Mouse (Mus musculus) myocyte (in vitro differentiated cells): Measurements from ENCODE around the gene Szrd1. TPM values are rescaled to one million over a fixed set of nuclear protein-coding genes. Genes with fewer than 3 reads are reported as not detected.

Source experiments
- H3K27me3 ChIP-seq: one replicate; pipeline ENCODE4 v1.6.1; 2011; ENCODE audit not compliant: control insufficient read depth, insufficient read depth, insufficient read length
- H3K36me3 ChIP-seq: one replicate; pipeline ENCODE4 v1.6.1; 2011; ENCODE audit not compliant: control insufficient read depth, insufficient read depth
- H3K4me2 ChIP-seq: one replicate; pipeline ENCODE4 v1.6.1; 2011; ENCODE audit warnings: low read depth, control low read depth
- H3K4me3 ChIP-seq: one replicate; pipeline ENCODE4 v1.5.1; 2011; ENCODE audit warnings: mild to moderate bottlenecking, control low read depth, moderate library complexity
- H3K79me2 ChIP-seq: one replicate; pipeline ENCODE4 v1.6.1; 2011; ENCODE audit not compliant: control insufficient read depth, insufficient read depth
- H3ac ChIP-seq: one replicate; pipeline ENCODE4 v1.6.1; 2011; ENCODE audit not compliant: control insufficient read depth, insufficient read length
- MAX ChIP-seq: IDR thresholded peaks from one replicate; pipeline ENCODE4 v1.6.1; 2011; ENCODE audit warnings: low read depth, mild to moderate bottlenecking, control low read depth
- MYOD1 ChIP-seq, 3 experiments: IDR thresholded peaks; one replicate each; pipeline ENCODE4 v1.6.1; 2011; ENCODE audit warnings: control low read depth in 2 of 3, low read depth in 2 of 3, mild to moderate bottlenecking in 2 of 3, moderate library complexity in 1 of 3; ENCODE audit not compliant: insufficient read length in 2 of 3, control insufficient read depth in 1 of 3
- MYOG ChIP-seq, 3 experiments: IDR thresholded peaks; one replicate each; pipeline ENCODE4 v1.6.1; 2011; ENCODE audit warnings: control low read depth in 2 of 3, low read depth in 2 of 3, mild to moderate bottlenecking in 2 of 3; ENCODE audit not compliant: insufficient read length in 2 of 3, control insufficient read depth in 1 of 3, insufficient read depth in 1 of 3
- POLR2A ChIP-seq: IDR thresholded peaks from one replicate; pipeline ENCODE4 v1.6.1; 2011; ENCODE audit warnings: low read depth, mild to moderate bottlenecking, control low read depth, moderate library complexity; ENCODE audit not compliant: insufficient read length
- POLR2AphosphoS2 ChIP-seq: IDR thresholded peaks from one replicate; pipeline ENCODE4 v1.6.1; 2011; ENCODE audit warnings: low read depth, control low read depth; ENCODE audit not compliant: insufficient read length
- SRF ChIP-seq: IDR thresholded peaks from one replicate; pipeline ENCODE4 v1.6.1; 2011; ENCODE audit warnings: low read depth; ENCODE audit not compliant: control insufficient read depth, insufficient read length
- TCF3 ChIP-seq: IDR thresholded peaks from one replicate; pipeline ENCODE4 v1.6.1; 2011; ENCODE audit warnings: low read depth, control low read depth; ENCODE audit not compliant: insufficient read length
- USF1 ChIP-seq: IDR thresholded peaks from one replicate; pipeline ENCODE4 v1.6.1; 2011; ENCODE audit warnings: low read depth, mild to moderate bottlenecking, control low read depth, moderate library complexity
- polyA plus RNA-seq: library from polyadenylated mRNA; unstranded; fragments of >200 nt; fragmentation: generic; extraction: Trizol; gene quantifications from one replicate; pipeline ENCODE4 v1.2.1, GENCODE M21; 2012; ENCODE audit warnings: missing spikeins

Gene Szrd1
- polyA plus RNA-seq, 1 experiment = 107 TPM

- no peak overlapping the region for H3ac ChIP-seq
- TF ChIP-seq MYOD1 (IDR thresholded peaks at IDR 0.05; ENCODE audit: control insufficient read depth in 1 of 3, insufficient read length in 2 of 3, low read depth in 2 of 3) (no peak), USF1 (peak; percentile 69), MAX (peak; percentile 79), POLR2A (peak; percentile 29), SRF (no peak), POLR2AphosphoS2 (peak; percentile 50), MYOG (IDR thresholded peaks at IDR 0.05; ENCODE audit: control insufficient read depth in 1 of 3, insufficient read depth in 1 of 3, insufficient read length in 2 of 3, low read depth in 2 of 3) (no peak), TCF3 (no peak)
- H3K36me3 ChIP-seq = peaks cover 20% of the 10 kb centered on the region
- no peaks in the 10 kb centered on the region for H3K79me2 ChIP-seq
- H3K27me3 ChIP-seq = no peaks in the 10 kb centered on the region
- H3K4me2 ChIP-seq = no peak overlapping the region
- no peak overlapping the region for H3K4me3 ChIP-seq
Observed at GRCm38 (mm10) chr4:141065123-141065522, 74.5 kb downstream of the Szrd1 start.

- Histone ChIP-seq H3ac (no peak overlapping the region), H3K4me2 (no peak overlapping the region), H3K79me2 (no peaks in the 10 kb centered on the region), H3K27me3 (no peaks in the 10 kb centered on the region), H3K4me3 (no peak overlapping the region), H3K36me3 (peaks cover 14% of the 10 kb centered on the region)
- TF ChIP-seq MYOD1 (IDR thresholded peaks at IDR 0.05; ENCODE audit: control insufficient read depth in 1 of 3, insufficient read length in 2 of 3, low read depth in 2 of 3) = peak in 1 of 3 experiments; percentile 60
- no peak for TF ChIP-seq TCF3
- TF ChIP-seq MYOG (IDR thresholded peaks at IDR 0.05; ENCODE audit: control insufficient read depth in 1 of 3, insufficient read depth in 1 of 3, insufficient read length in 2 of 3, low read depth in 2 of 3) = no peak
- TF ChIP-seq POLR2AphosphoS2 = peak; percentile 3
- TF ChIP-seq USF1 = no peak
- no peak for TF ChIP-seq POLR2A
Observed at GRCm38 (mm10) chr4:141064104-141064659, 75.4 kb downstream of the Szrd1 start.

Other genes starting within 250 kb of the Szrd1 start
- gene Padi2, start 233.4 kb downstream of the Szrd1 start, polyA plus RNA-seq = 20.7 TPM
- 421 TPM for gene Sdhb, start 178.6 kb downstream of the Szrd1 start, polyA plus RNA-seq
- gene Atp13a2, start 152.9 kb downstream of the Szrd1 start, polyA plus RNA-seq = 22.0 TPM
- 0.53 TPM for gene Mfap2, start 129.4 kb downstream of the Szrd1 start, polyA plus RNA-seq
- 3.9 TPM for gene Crocc, start 79.2 kb downstream of the Szrd1 start, polyA plus RNA-seq
- 85.6 TPM for gene Necap2, start 61.4 kb downstream of the Szrd1 start, polyA plus RNA-seq
- not detected for gene Spata21, start 51.4 kb downstream of the Szrd1 start, polyA plus RNA-seq
- gene Fbxo42, start 8.1 kb upstream of the Szrd1 start, polyA plus RNA-seq = 13.2 TPM
- gene Rsg1, start 74.2 kb upstream of the Szrd1 start, polyA plus RNA-seq = 0.78 TPM
- gene Arhgef19, start 99.7 kb upstream of the Szrd1 start, polyA plus RNA-seq = 28.6 TPM
- 46.8 TPM for gene Epha2, start 161.5 kb upstream of the Szrd1 start, polyA plus RNA-seq
- 0.77 TPM for gene Fam131c, start 228.4 kb upstream of the Szrd1 start, polyA plus RNA-seq